Mouse (Mus musculus): ENCODE results near the gene Rgp1. TPM values are rescaled to one million over a fixed set of nuclear protein-coding genes. Genes with fewer than 3 reads are reported as not detected.

Gene Rgp1
- polyA plus RNA-seq, 1 experiment, result 27.9 TPM

- Histone ChIP-seq H3K36me3 (ENCODE audit: control insufficient read depth, insufficient read depth, low read length, poor library complexity, severe bottlenecking) (peaks cover 7% of the 10 kb centered on the region), H3K9me3 (replicated peaks; ENCODE audit: control insufficient read depth, insufficient read depth, low read length, poor library complexity, severe bottlenecking) (no peaks in the 10 kb centered on the region), H3K27ac (ENCODE audit: insufficient read depth, low read length) (no peak overlapping the region), H3K4me3 (ENCODE audit: low read depth, low read length) (no peak overlapping the region), H3K4me1 (ENCODE audit: control insufficient read depth, insufficient read depth, low read length) (no peaks in the 10 kb centered on the region), H3K27me3 (ENCODE audit: control insufficient read depth, insufficient read depth, low read length, poor library complexity, severe bottlenecking) (no peaks in the 10 kb centered on the region), H3K9ac (ENCODE audit: low read depth, poor library complexity, severe bottlenecking) (no peak overlapping the region)
- no peak for TF ChIP-seq POLR2A (IDR thresholded peaks at IDR 0.05; ENCODE audit: insufficient read depth, low read length)
- TF ChIP-seq CTCF (IDR thresholded peaks at IDR 0.05; ENCODE audit: low read depth, low read length), result no peak
- TF ChIP-seq EP300 (IDR thresholded peaks at IDR 0.05; ENCODE audit: insufficient read depth, low read depth, low read length), result no peak
Observed at GRCm38 (mm10) chr4:43583421-43583820, 4.9 kb downstream of the Rgp1 start.

GRCm38 (mm10) chr4:43584444-43585416 lies 6.2 kb downstream of the Rgp1 start, which contains the start of gene Msmp:
Gene Msmp, minus strand, starts transcription at chr4:43584494.
- H3K27ac ChIP-seq (ENCODE audit: insufficient read depth, low read length), result no peak within 1 kb of the TSS
- no peaks in the 10 kb centered on the region for H3K27me3 ChIP-seq (ENCODE audit: control insufficient read depth, insufficient read depth, low read length, poor library complexity, severe bottlenecking)
- H3K9me3 ChIP-seq (replicated peaks; ENCODE audit: control insufficient read depth, insufficient read depth, low read length, poor library complexity, severe bottlenecking), result no peaks in the 10 kb centered on the region
- no peaks in the 10 kb centered on the region for H3K4me1 ChIP-seq (ENCODE audit: control insufficient read depth, insufficient read depth, low read length)
- H3K36me3 ChIP-seq (ENCODE audit: control insufficient read depth, insufficient read depth, low read length, poor library complexity, severe bottlenecking), result peaks cover 7% of the 10 kb centered on the region
- TF ChIP-seq CTCF (IDR thresholded peaks at IDR 0.05; ENCODE audit: low read depth, low read length) (no peak), POLR2A (IDR thresholded peaks at IDR 0.05; ENCODE audit: insufficient read depth, low read length) (no peak), EP300 (IDR thresholded peaks at IDR 0.05; ENCODE audit: insufficient read depth, low read depth, low read length) (no peak)
- H3K4me3 ChIP-seq (ENCODE audit: low read depth, low read length), result no peak within 1 kb of the TSS
- no peak within 1 kb of the TSS for H3K9ac ChIP-seq (ENCODE audit: low read depth, poor library complexity, severe bottlenecking)

GRCm38 (mm10) chr4:43585682-43586081 lies 7.2 kb downstream of the Rgp1 start:
- Histone ChIP-seq H3K4me3 (ENCODE audit: low read depth, low read length) (no peak overlapping the region), H3K9ac (ENCODE audit: low read depth, poor library complexity, severe bottlenecking) (no peak overlapping the region), H3K36me3 (ENCODE audit: control insufficient read depth, insufficient read depth, low read length, poor library complexity, severe bottlenecking) (peaks cover 7% of the 10 kb centered on the region), H3K27me3 (ENCODE audit: control insufficient read depth, insufficient read depth, low read length, poor library complexity, severe bottlenecking) (no peaks in the 10 kb centered on the region), H3K9me3 (replicated peaks; ENCODE audit: control insufficient read depth, insufficient read depth, low read length, poor library complexity, severe bottlenecking) (no peaks in the 10 kb centered on the region), H3K27ac (ENCODE audit: insufficient read depth, low read length) (no peak overlapping the region), H3K4me1 (ENCODE audit: control insufficient read depth, insufficient read depth, low read length) (no peaks in the 10 kb centered on the region)
- TF ChIP-seq CTCF (IDR thresholded peaks at IDR 0.05; ENCODE audit: low read depth, low read length), result no peak
- no peak for TF ChIP-seq POLR2A (IDR thresholded peaks at IDR 0.05; ENCODE audit: insufficient read depth, low read length)
- no peak for TF ChIP-seq EP300 (IDR thresholded peaks at IDR 0.05; ENCODE audit: insufficient read depth, low read depth, low read length)

- Histone ChIP-seq H3K27ac (ENCODE audit: insufficient read depth, low read length) (no peak overlapping the region), H3K36me3 (ENCODE audit: control insufficient read depth, insufficient read depth, low read length, poor library complexity, severe bottlenecking) (peaks cover 5% of the 10 kb centered on the region), H3K27me3 (ENCODE audit: control insufficient read depth, insufficient read depth, low read length, poor library complexity, severe bottlenecking) (no peaks in the 10 kb centered on the region), H3K9ac (ENCODE audit: low read depth, poor library complexity, severe bottlenecking) (no peak overlapping the region), H3K9me3 (replicated peaks; ENCODE audit: control insufficient read depth, insufficient read depth, low read length, poor library complexity, severe bottlenecking) (no peaks in the 10 kb centered on the region), H3K4me1 (ENCODE audit: control insufficient read depth, insufficient read depth, low read length) (no peaks in the 10 kb centered on the region), H3K4me3 (ENCODE audit: low read depth, low read length) (no peak overlapping the region)
- no peak for TF ChIP-seq POLR2A (IDR thresholded peaks at IDR 0.05; ENCODE audit: insufficient read depth, low read length)
Observed at GRCm38 (mm10) chr4:43586411-43586810, 7.9 kb downstream of the Rgp1 start.

- no peaks in the 10 kb centered on the region for H3K27me3 ChIP-seq (ENCODE audit: control insufficient read depth, insufficient read depth, low read length, poor library complexity, severe bottlenecking)
- no peaks in the 10 kb centered on the region for H3K9me3 ChIP-seq (replicated peaks; ENCODE audit: control insufficient read depth, insufficient read depth, low read length, poor library complexity, severe bottlenecking)
- TF ChIP-seq EP300 (IDR thresholded peaks at IDR 0.05; ENCODE audit: insufficient read depth, low read depth, low read length) (no peak), CTCF (IDR thresholded peaks at IDR 0.05; ENCODE audit: low read depth, low read length) (no peak), POLR2A (IDR thresholded peaks at IDR 0.05; ENCODE audit: insufficient read depth, low read length) (no peak)
- H3K9ac ChIP-seq (ENCODE audit: low read depth, poor library complexity, severe bottlenecking), result no peak overlapping the region
- no peak overlapping the region for H3K27ac ChIP-seq (ENCODE audit: insufficient read depth, low read length)
- peaks cover 5% of the 10 kb centered on the region for H3K36me3 ChIP-seq (ENCODE audit: control insufficient read depth, insufficient read depth, low read length, poor library complexity, severe bottlenecking)
- H3K4me1 ChIP-seq (ENCODE audit: control insufficient read depth, insufficient read depth, low read length), result no peaks in the 10 kb centered on the region
- H3K4me3 ChIP-seq (ENCODE audit: low read depth, low read length), result no peak overlapping the region
Observed at GRCm38 (mm10) chr4:43587681-43588080, 9.2 kb downstream of the Rgp1 start.

- no peak overlapping the region for H3K4me3 ChIP-seq (ENCODE audit: low read depth, low read length)
- H3K9me3 ChIP-seq (replicated peaks; ENCODE audit: control insufficient read depth, insufficient read depth, low read length, poor library complexity, severe bottlenecking), result no peaks in the 10 kb centered on the region
- H3K27ac ChIP-seq (ENCODE audit: insufficient read depth, low read length), result no peak overlapping the region
- H3K36me3 ChIP-seq (ENCODE audit: control insufficient read depth, insufficient read depth, low read length, poor library complexity, severe bottlenecking), result no peaks in the 10 kb centered on the region
- H3K9ac ChIP-seq (ENCODE audit: low read depth, poor library complexity, severe bottlenecking), result no peak overlapping the region
- no peak for TF ChIP-seq CTCF (IDR thresholded peaks at IDR 0.05; ENCODE audit: low read depth, low read length)
- TF ChIP-seq EP300 (IDR thresholded peaks at IDR 0.05; ENCODE audit: insufficient read depth, low read depth, low read length), result no peak
- no peak for TF ChIP-seq POLR2A (IDR thresholded peaks at IDR 0.05; ENCODE audit: insufficient read depth, low read length)
- no peaks in the 10 kb centered on the region for H3K27me3 ChIP-seq (ENCODE audit: control insufficient read depth, insufficient read depth, low read length, poor library complexity, severe bottlenecking)
- no peaks in the 10 kb centered on the region for H3K4me1 ChIP-seq (ENCODE audit: control insufficient read depth, insufficient read depth, low read length)
Observed at GRCm38 (mm10) chr4:43591543-43591942, 13.0 kb downstream of the Rgp1 start.

All from ES-Bruce4 (cell line).